ENCODE assay signal across 15 mouse cellular contexts in genomic region chr12:100481443-100482026, GRCm38 (mm10). TPM values are rescaled to one million over a fixed set of nuclear protein-coding genes. Genes with fewer than 3 reads are reported as not detected.
DNase-seq lines count a peak whose midpoint lies in the region; ATAC-seq and TF ChIP-seq lines count a peak whose summit lies in the region.
"Had no signal": no experiment of that assay in that cellular context is flagged by ENCODE, and none has a peak within 500 bp of the region (broad histone marks: within the 10 kb centered on the region; RNA-seq: fewer than 3 reads in every experiment).

No protein-coding gene starts in this region.

- H3K27me3 ChIP-seq in hindbrain, embryonic 11.5 days (ENCODE audit: control insufficient read depth, insufficient read depth, low read length), result no peaks in the 10 kb centered on the region
- no peaks in the 10 kb centered on the region for H3K27me3 ChIP-seq in hindbrain, embryonic 13.5 days
- no peaks in the 10 kb centered on the region for H3K27me3 ChIP-seq in midbrain, embryonic 11.5 days (ENCODE audit: control insufficient read depth, insufficient read depth, low read length)
- H3K27me3 ChIP-seq in midbrain, postnatal 0 days (ENCODE audit: insufficient read depth, low read length), result no peaks in the 10 kb centered on the region
- H3K27me3 ChIP-seq in liver, embryonic 11.5 days (replicated peaks; ENCODE audit: control insufficient read depth, insufficient read depth, low read length), result no peaks in the 10 kb centered on the region
- H3K27me3 ChIP-seq: embryonic facial prominence, embryonic 13.5 days; liver, embryonic 13.5 days had no signal

- no peaks in the 10 kb centered on the region for H3K4me1 ChIP-seq in hindbrain, embryonic 11.5 days (replicated peaks; ENCODE audit: control insufficient read depth, insufficient read depth, low read length)
- peaks cover 12% of the 10 kb centered on the region; the same call in 1 of the 2 replicates for H3K4me1 ChIP-seq in hindbrain, embryonic 13.5 days (replicated peaks)
- H3K4me1 ChIP-seq in midbrain, embryonic 11.5 days (ENCODE audit: control insufficient read depth, insufficient read depth, low read length), result no peaks in the 10 kb centered on the region
- H3K4me1 ChIP-seq in midbrain, postnatal 0 days (ENCODE audit: insufficient read depth, low read length), result no peaks in the 10 kb centered on the region
- peaks cover 20% of the 10 kb centered on the region for H3K4me1 ChIP-seq in cortical plate, adult 2 months (ENCODE audit: control insufficient read depth, insufficient read depth, low read length)
- H3K4me1 ChIP-seq in liver, embryonic 11.5 days (replicated peaks; ENCODE audit: control insufficient read depth, insufficient read depth, low read length), result peaks cover 7% of the 10 kb centered on the region; the same call in 1 of the 2 replicates
- H3K4me1 ChIP-seq: embryonic facial prominence, embryonic 13.5 days; limb, embryonic 10.5 days had no signal

- no peaks in the 10 kb centered on the region for H3K36me3 ChIP-seq in hindbrain, embryonic 11.5 days (ENCODE audit: control insufficient read depth, insufficient read depth, low read length)
- H3K36me3 ChIP-seq in hindbrain, embryonic 13.5 days, result 0 out of 2 replicates have a peak, but pooled peaks cover 16% of the 10 kb centered on the region
- H3K36me3 ChIP-seq in midbrain, embryonic 11.5 days (ENCODE audit: control insufficient read depth, insufficient read depth, low read length), result no peaks in the 10 kb centered on the region
- H3K36me3 ChIP-seq in midbrain, postnatal 0 days (ENCODE audit: insufficient read depth, low read length), result peaks cover 17% of the 10 kb centered on the region; the same call in 1 of the 2 replicates
- H3K36me3 ChIP-seq in liver, embryonic 11.5 days (ENCODE audit: control insufficient read depth, insufficient read depth, low read length), result no peaks in the 10 kb centered on the region
- H3K36me3 ChIP-seq: liver, embryonic 13.5 days had no signal

- no peak for DNase-seq in hindbrain, embryonic 11.5 days (ENCODE audit: low spot score)
- peak; percentile 28 for DNase-seq in midbrain, embryonic 11.5 days (ENCODE audit: low spot score, missing footprints)
- DNase-seq in midbrain, postnatal 0 days (ENCODE audit: low spot score), result no peak
- peak; percentile 54 for DNase-seq in brain, adult 2 months (ENCODE audit: low read depth, low spot score)
- DNase-seq in liver, embryonic 11.5 days (ENCODE audit: low spot score), result no peak
- DNase-seq: adrenal gland, postnatal 10 days; gastrocnemius, postnatal 14 days; heart, postnatal 10 days; kidney, postnatal 10 days; liver, embryonic 13.5 days; thymus, postnatal 14 days had no signal

- H3K9me3 ChIP-seq in hindbrain, embryonic 11.5 days (ENCODE audit: control insufficient read depth, low read length), result no peaks in the 10 kb centered on the region
- no peaks in the 10 kb centered on the region for H3K9me3 ChIP-seq in hindbrain, embryonic 13.5 days
- H3K9me3 ChIP-seq in midbrain, embryonic 11.5 days (ENCODE audit: control insufficient read depth, low read length), result no peaks in the 10 kb centered on the region
- H3K9me3 ChIP-seq in midbrain, postnatal 0 days (ENCODE audit: low read length), result no peaks in the 10 kb centered on the region
- H3K9me3 ChIP-seq in liver, embryonic 11.5 days (ENCODE audit: control insufficient read depth, low read length), result no peaks in the 10 kb centered on the region
- H3K9me3 ChIP-seq: embryonic facial prominence, embryonic 13.5 days; limb, embryonic 10.5 days; liver, embryonic 13.5 days had no signal

- H3K4me2 ChIP-seq in hindbrain, embryonic 11.5 days (replicated peaks; ENCODE audit: low read depth, low read length), result no peak overlapping the region
- H3K4me2 ChIP-seq in hindbrain, embryonic 13.5 days, result no peak overlapping the region
- no peak overlapping the region for H3K4me2 ChIP-seq in midbrain, embryonic 11.5 days
- no peak overlapping the region for H3K4me2 ChIP-seq in midbrain, postnatal 0 days (ENCODE audit: low read depth, low read length, poor library complexity, severe bottlenecking)
- H3K4me2 ChIP-seq in liver, embryonic 11.5 days, result no peak overlapping the region
- H3K4me2 ChIP-seq: embryonic facial prominence, embryonic 13.5 days; liver, embryonic 13.5 days had no signal

- no peak for TF ChIP-seq CTCF in midbrain, postnatal 0 days (IDR thresholded peaks at IDR 0.05)
- TF ChIP-seq CTCF in cortical plate, adult 2 months (IDR thresholded peaks at IDR 0.05; ENCODE audit: extremely low read depth, insufficient read depth, low read length), result no peak

- no peak overlapping the region for H3K9ac ChIP-seq in hindbrain, embryonic 11.5 days (ENCODE audit: low read depth, low read length)
- no peak overlapping the region for H3K9ac ChIP-seq in hindbrain, embryonic 13.5 days
- H3K9ac ChIP-seq in midbrain, embryonic 11.5 days (ENCODE audit: low read length), result no peak overlapping the region
- no peak overlapping the region for H3K9ac ChIP-seq in midbrain, postnatal 0 days (replicated peaks; ENCODE audit: low read length, poor library complexity, severe bottlenecking)
- H3K9ac ChIP-seq in liver, embryonic 11.5 days (ENCODE audit: low read depth, low read length), result no peak overlapping the region
- H3K9ac ChIP-seq: embryonic facial prominence, embryonic 13.5 days; liver, embryonic 13.5 days had no signal

- no peak overlapping the region for H3K4me3 ChIP-seq in hindbrain, embryonic 11.5 days (ENCODE audit: low read depth, low read length)
- no peak overlapping the region for H3K4me3 ChIP-seq in hindbrain, embryonic 13.5 days
- no peak overlapping the region for H3K4me3 ChIP-seq in midbrain, embryonic 11.5 days (ENCODE audit: low read depth, low read length)
- H3K4me3 ChIP-seq in midbrain, postnatal 0 days (ENCODE audit: low read depth, low read length), result no peak overlapping the region
- no peak overlapping the region for H3K4me3 ChIP-seq in cortical plate, adult 2 months (ENCODE audit: insufficient read depth, low read length)
- no peak overlapping the region for H3K4me3 ChIP-seq in liver, embryonic 11.5 days (ENCODE audit: low read depth, low read length)
- H3K4me3 ChIP-seq: embryonic facial prominence, embryonic 13.5 days; limb, embryonic 10.5 days; liver, embryonic 13.5 days had no signal

- no peak for TF ChIP-seq POLR2A in cortical plate, adult 2 months (IDR thresholded peaks at IDR 0.05; ENCODE audit: extremely low read depth, insufficient read depth, low read length)

- WGBS in hindbrain, embryonic 11.5 days, result 80% methylated on average over 8 of the region's 8 CpGs
- WGBS in hindbrain, embryonic 13.5 days, result 70% methylated on average over 8 of the region's 8 CpGs
- 81% methylated on average over 8 of the region's 8 CpGs for WGBS in midbrain, embryonic 11.5 days
- WGBS in midbrain, postnatal 0 days, result 66% methylated on average over 8 of the region's 8 CpGs
- WGBS in liver, embryonic 11.5 days, result 80% methylated on average over 8 of the region's 8 CpGs

- ATAC-seq in hindbrain, embryonic 11.5 days (ENCODE audit: low FRiP score), result 0 out of 2 replicates have a peak, but pooled peaks have one; percentile 25
- no peak for ATAC-seq in hindbrain, embryonic 13.5 days (ENCODE audit: low FRiP score)
- no peak for ATAC-seq in midbrain, embryonic 11.5 days (ENCODE audit: low FRiP score)
- no peak for ATAC-seq in midbrain, postnatal 0 days (ENCODE audit: low FRiP score)
- no peak for ATAC-seq in liver, embryonic 11.5 days (replicated peaks; ENCODE audit: low FRiP score)

- no peak overlapping the region for H3K27ac ChIP-seq in hindbrain, embryonic 11.5 days (ENCODE audit: low read depth, low read length)
- no peak overlapping the region for H3K27ac ChIP-seq in hindbrain, embryonic 13.5 days
- H3K27ac ChIP-seq in midbrain, embryonic 11.5 days (ENCODE audit: low read depth, low read length), result no peak overlapping the region
- H3K27ac ChIP-seq in midbrain, postnatal 0 days (ENCODE audit: low read depth, low read length), result no peak overlapping the region
- peak overlapping the region; percentile 80 for H3K27ac ChIP-seq in cortical plate, adult 2 months (ENCODE audit: insufficient read depth, low read length)
- no peak overlapping the region for H3K27ac ChIP-seq in liver, embryonic 11.5 days (ENCODE audit: low read depth, low read length)
- H3K27ac ChIP-seq: embryonic facial prominence, embryonic 13.5 days; limb, embryonic 10.5 days; liver, embryonic 13.5 days had no signal

RNA-seq across cellular contexts. Expression of gene Ttc7b, which starts 39.1 kb away (rescaled TPM):
- 7.1 and 8.2 TPM in 2 replicates for polyA plus RNA-seq in hindbrain, embryonic 11.5 days (2014; fragmentation: Nextera tagmentation; extraction: Ambion mirVana)
- 6.9 and 7.3 TPM in 2 replicates for polyA plus RNA-seq in hindbrain, embryonic 13.5 days (2015; fragmentation: Nextera tagmentation; extraction: Ambion mirVana)
- 7.3 and 9.2 TPM in 2 replicates for polyA plus RNA-seq in midbrain, embryonic 11.5 days (2014; fragmentation: Nextera tagmentation; extraction: Ambion mirVana)
- total RNA-seq in midbrain, postnatal 0 days (2014; rRNA removed), result 38.9 and 55.5 TPM in 2 replicates
- 8.3 and 8.7 TPM in 2 replicates for polyA plus RNA-seq in midbrain, postnatal 0 days (2015; fragmentation: Nextera tagmentation; extraction: Ambion mirVana)
- 221 and 228 TPM in 2 replicates for polyA plus RNA-seq in cortical plate, adult 2 months (2012; rRNA removed)
- polyA plus RNA-seq in liver, embryonic 11.5 days (2014; fragmentation: Nextera tagmentation; extraction: Ambion mirVana), result 5.6 and 6.2 TPM in 2 replicates

Comparison
In these comparisons a context has a peak if more than half of its experiments do, and no peak if none do; other contexts are left out.
1. DNase-seq: peak in midbrain, embryonic 11.5 days (single experiment) and brain, adult 2 months (single experiment); none in hindbrain, embryonic 11.5 days (single experiment), midbrain, postnatal 0 days (single experiment) and liver, embryonic 11.5 days (single experiment).
2. RNA of gene Ttc7b, which starts 39.1 kb away (polyA plus RNA-seq): 221 to 228 TPM in cortical plate, adult 2 months; 7.3 to 9.2 TPM in midbrain, embryonic 11.5 days, 8.3 to 8.7 TPM in midbrain, postnatal 0 days, 6.9 to 7.3 TPM in hindbrain, embryonic 13.5 days, 7.1 to 8.2 TPM in hindbrain, embryonic 11.5 days and 5.6 to 6.2 TPM in liver, embryonic 11.5 days; every median in the first group is over 10 times any median in the second.